Mouse (Mus musculus) left cerebral cortex, postnatal 14 days (tissue): ENCODE results near the gene Cyfip1. TPM values are rescaled to one million over a fixed set of nuclear protein-coding genes. Genes with fewer than 3 reads are reported as not detected.
"Not testable (repeated sequence)": the region's sequence is repeated elsewhere in the genome, so short reads cannot be mapped to it uniquely, and the experiment has no call there.

Experiments used
- DNase-seq, 2 experiments: peaks; one replicate each; pipeline ENCODE4 v3.0.0; 2021 to 2022; ENCODE audit warnings: low spot score in 2 of 2, mixed read lengths in 1 of 2
- intact Hi-C: fragments of 180-260 bp; cut with DNase I; formaldehyde crosslinking; loops from one replicate; pipeline ENCODE4 v1.15.1; 2025
- total RNA-seq, 2 experiments: library from RNA; stranded (reverse); gene quantifications; 2 replicates each; pipeline ENCODE4 v1.2.3; 2021

The Cyfip1 gene
- total RNA-seq, 2 experiments from 2014 or later, result 71.3 to 75.2 TPM

DNA sequence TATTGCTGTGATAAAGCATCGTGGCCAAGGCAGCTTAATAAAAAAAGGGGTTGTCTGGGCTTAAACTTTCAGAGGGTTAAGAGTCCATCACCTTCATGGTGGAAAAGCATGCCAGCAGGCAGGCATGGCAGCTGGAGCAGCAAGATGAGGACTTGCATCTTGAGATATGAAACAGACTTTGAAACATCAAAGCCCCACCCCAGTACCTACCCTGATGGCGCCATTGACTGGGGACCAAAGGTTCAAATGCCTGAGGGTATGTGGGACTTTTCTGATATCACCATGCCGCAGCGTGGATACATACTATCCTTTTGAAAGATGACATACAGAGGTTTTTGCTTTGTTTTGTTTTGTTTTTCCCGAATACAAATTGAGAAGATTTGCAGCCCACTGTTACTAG, 70.6 kb downstream of the Cyfip1 start:
- intact Hi-C loops, result no loop called here
- no peak for DNase-seq

- intact Hi-C loops, DNase-seq: not testable (repeated sequence)
Measured at GRCm38 (mm10) chr7:55918365-55918764, 76.8 kb downstream of the Cyfip1 start.

GRCm38 (mm10) chr7:55927262-55927661, 85.7 kb downstream of the Cyfip1 start:
- DNase-seq, result no peak
- intact Hi-C loops, result no loop called here

DNA sequence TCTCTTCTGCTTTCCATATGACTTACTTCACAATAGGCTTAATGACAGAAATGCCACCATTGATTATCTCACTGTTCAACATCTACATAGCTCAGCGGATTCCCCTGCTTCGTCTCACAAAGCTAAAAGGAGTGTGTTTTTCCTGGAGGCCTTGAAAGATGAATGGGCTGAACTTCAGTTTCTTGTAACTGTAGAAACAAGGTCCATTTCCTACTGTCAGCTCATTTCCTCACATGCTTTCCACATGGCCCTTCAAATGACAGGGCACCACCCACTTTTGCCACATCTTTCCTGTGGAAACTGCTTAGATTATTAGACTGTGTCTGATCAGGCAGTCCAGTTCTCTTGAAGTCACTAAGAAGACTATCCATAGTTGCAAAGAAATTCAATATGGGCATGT, 87.1 kb downstream of the Cyfip1 start:
- DNase-seq, result no peak
- intact Hi-C loops, result no loop called here

GRCm38 (mm10) chr7:55935025-55935424, 93.5 kb downstream of the Cyfip1 start:
- no peak for DNase-seq
- intact Hi-C loops, result no loop called here

GRCm38 (mm10) chr7:55938341-55938740, 96.8 kb downstream of the Cyfip1 start:
- intact Hi-C loops, result no loop called here
- DNase-seq, result no peak

GRCm38 (mm10) chr7:55956054-55956453, 114.5 kb downstream of the Cyfip1 start:
- intact Hi-C loops, result no loop called here
- no peak for DNase-seq

GRCm38 (mm10) chr7:55957178-55957577, 115.6 kb downstream of the Cyfip1 start:
- DNase-seq, result no peak
- intact Hi-C loops, result no loop called here

DNA sequence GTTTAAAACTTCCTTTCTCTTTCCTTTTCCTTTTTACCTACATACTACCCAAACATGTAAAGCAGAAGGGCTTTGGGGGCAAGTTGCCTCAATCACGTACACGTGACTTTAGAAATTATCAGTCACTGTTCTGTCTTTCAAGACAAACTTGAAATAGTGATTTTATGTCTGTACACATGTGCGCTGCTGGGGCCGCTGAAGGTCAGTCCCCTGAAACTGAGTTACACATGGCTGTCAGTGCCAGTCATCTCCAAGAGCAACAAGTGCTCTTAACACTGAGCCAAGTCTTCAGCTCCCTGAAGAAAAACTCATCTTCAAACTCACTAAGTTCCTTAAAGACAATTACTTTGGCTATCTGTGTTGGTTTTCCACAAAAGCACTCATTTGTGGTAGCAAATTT, 116.4 kb downstream of the Cyfip1 start:
- intact Hi-C loops, result no loop called here
- no peak for DNase-seq

DNA sequence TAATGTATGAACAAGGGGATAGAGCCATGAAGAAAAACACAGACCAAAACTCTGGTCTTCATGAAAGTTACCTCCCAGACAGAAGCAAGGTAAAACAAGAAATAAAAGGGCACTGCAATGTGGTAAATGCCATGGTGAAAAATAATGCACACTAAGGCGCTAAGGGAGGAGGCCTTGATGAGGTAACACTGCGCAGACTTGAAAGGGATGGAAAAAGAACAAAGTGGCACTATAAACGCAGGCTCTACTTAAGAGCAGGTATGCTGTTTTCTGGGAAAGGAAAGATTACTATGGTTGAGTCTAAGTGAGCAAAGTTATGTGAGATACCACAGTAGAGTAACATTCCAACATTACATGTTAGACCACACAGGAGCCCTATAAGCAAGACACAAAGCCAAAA, 118.3 kb downstream of the Cyfip1 start:
- intact Hi-C loops, result no loop called here
- no peak for DNase-seq

GRCm38 (mm10) chr7:55960506-55960905, 119.0 kb downstream of the Cyfip1 start:
- DNase-seq, result no peak
- intact Hi-C loops, result no loop called here

DNA sequence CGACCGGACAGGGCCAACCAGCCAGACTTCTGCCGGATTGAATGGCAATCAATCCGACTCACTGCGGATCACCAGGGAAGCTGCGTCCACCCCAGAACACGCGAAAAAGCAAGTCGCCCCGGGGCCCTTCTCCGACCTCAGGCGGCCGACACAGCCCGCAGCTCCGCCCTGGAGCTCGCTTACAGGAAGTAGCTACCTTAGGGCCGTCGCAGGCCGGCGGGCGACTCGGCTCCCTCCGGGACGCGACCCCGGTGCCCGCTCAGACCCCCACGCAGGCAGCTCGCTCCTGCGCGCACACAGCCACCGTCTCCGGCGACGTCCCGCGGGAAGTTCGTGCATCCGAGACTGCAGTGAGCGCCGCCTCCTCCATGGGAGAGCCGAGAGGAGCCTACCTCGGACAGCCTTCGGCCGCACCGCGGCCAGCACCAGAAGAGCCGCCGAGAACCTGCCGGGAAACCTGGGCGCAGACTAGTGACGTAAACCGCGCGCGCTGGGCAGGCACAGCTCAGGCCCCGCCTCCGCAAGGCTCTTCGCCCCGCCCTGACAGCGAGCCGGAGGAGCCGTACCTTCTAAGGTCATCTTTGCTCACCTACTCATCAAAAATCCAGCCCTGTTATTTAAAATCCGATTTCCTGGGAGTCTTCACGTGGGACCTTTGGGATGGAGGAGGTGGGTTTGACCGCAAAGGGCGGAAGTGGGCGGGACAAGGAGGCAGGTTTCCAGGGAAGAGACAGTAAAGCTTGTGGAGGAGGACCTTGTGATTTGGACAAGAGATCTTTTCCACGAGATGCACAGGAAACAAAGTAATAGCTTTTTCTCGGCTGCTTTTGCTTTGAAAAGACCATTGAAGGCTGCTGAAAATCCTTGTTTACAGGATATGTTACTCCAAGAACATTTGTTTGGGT, 120.7 kb downstream of the Cyfip1 start, which contains the start of gene Nipa2:
Nipa2 (minus strand) TSS at position 473 of the 905 bp plus-strand sequence.
- DNase-seq, result peak; percentile 93 to 95
- intact Hi-C loops, result no loop called here

DNA sequence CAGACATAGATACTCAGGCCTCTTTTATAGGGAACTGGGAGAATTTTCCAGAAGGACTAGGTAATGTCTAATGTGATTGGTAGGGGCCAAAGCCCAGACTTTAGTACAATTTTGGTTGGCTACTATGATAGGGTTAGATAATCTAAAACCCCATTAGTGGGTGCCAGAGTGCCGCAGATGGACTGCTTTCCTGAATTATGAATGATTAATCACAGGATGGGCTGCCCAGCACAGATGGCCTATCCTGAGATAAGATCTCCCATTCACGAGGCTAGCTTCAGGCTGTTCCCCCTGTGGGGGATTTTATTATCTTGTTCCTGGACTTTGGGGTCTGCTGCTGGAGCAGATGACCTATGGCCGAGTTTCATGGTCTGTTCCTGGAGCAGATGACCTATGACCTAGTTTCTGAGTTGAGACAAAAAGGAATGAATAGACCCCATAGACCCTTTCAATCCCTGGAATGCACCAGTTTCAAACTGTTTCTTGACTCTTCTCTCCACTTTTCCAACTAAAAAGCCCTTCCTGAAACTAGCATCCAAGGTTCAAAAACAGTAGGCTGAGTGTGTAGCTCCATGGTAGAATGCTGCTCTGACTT, 125.4 kb downstream of the Cyfip1 start:
- DNase-seq, result no peak
- intact Hi-C loops, result no loop called here

DNA sequence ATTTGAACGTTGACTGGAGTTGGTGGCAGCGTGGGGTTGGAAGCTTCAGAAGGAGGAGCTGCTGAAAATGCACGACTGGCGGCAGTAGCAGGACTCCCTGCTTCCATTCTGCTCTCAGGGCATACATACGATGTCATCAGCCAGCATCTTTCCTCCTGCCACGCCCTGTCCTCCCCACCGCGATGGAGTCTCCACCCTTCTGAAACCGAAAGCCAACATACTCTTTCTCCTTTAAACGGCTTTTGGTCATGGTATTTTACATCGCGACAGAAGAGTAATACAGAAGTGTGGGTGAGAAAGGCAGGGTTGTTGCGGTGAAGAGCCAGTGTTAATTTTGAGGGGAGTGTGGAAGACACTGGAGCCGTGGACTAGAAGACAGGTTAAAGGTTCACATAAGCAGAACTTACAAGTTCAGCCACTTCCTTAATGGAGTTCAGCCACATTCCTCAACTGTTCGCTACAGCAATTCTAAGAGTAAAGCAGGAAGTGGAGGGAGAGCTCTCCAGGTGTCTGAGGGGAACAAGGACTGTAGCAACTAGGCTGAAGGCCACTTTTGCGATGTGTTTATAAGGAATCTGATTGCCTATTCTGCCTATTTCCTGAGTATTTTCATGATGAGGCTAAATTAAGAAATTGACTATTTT, 126.8 kb downstream of the Cyfip1 start:
- intact Hi-C loops, result no loop called here
- peak in 1 of 2 experiments; percentile 17 for DNase-seq

DNA sequence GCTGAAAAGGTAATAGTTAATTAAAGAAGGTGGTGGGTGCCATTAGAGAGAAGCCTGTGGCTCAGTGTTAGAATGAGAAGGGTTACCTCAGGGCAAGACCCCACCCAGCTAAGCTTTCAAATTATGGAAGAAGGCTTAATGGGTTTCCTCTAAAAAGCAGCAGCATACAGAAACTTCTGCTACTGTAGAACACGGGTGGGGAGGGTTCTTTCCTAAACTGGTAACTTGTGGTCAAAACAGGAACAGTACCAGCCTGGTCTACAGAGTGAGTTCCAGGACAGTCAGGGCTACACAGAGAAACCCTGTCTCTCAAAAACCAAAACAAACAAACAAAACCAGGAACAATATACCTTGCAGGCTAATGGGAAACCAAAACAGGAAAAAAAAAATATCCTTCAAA, 127.9 kb downstream of the Cyfip1 start:
- DNase-seq, result no peak
- intact Hi-C loops, result no loop called here

DNA sequence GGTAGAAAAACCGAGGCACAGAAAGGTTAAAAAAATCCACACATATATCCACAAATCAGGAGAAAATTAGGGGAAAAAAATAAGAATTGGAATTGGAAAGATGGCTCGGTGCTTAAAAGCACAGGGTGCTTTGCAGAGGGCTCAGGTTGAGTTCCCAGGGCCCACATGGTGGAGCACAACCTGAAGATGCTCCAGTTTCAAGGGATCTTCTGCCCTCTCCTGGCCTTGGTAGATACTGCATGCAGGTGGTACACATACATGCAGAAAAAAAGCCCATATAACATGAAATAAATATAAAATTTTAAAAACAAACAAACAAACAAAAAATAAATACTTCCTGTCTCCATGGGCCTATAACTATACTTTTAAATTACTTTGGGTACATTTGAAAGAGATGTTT, 132.9 kb downstream of the Cyfip1 start:
- intact Hi-C loops, result no loop called here

DNA sequence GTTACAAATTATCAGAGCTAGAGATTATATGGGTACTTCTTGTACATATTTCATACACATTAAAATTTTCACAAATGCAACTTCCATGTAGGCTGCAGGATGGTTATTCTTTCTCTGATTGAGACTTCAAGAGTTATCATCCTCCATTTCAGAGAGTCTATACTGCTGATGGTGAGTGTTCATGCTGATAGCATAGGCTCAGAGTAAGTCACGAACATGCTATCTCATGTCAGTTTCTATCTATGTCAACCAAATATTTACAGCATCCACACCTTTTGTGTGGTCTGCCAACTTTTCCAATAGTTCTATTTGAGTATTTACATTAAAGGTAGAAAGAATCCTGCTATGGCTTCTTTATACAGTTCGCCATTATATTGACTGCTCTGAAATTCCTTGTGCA, 140.0 kb downstream of the Cyfip1 start:
- intact Hi-C loops, result no loop called here
- no peak for DNase-seq

More for the DNA sequence above, 132.9 kb downstream of the Cyfip1 start:
- no peak for DNase-seq
